Mouse (Mus musculus): ENCODE results near the gene Myo6. TPM values are rescaled to one million over a fixed set of nuclear protein-coding genes. Genes with fewer than 3 reads are reported as not detected.

Myo6 gene
- polyA plus RNA-seq, 1 experiment from 2014 or later, result 71.9 TPM

DNA sequence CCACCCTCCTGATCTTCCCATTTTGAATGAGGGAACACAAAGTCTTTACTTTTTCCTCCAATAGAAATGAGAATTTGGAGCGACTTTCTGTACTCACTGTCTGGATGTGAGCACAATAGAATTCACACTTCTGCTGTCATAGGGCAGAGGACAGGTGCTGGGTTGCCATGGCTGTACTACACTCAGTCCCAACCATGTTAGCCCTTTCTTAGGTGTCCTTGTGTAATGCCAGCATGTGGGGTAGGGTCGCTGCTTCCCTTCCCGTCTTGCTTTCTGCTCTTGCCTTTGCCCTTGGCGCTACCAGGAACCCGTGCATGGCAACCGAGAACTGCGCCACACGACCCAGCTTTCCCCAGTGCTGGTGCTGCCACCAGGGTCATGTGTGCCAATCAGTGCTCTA, 21.9 kb downstream of the Myo6 start:
- ATAC-seq, result no peak
- H3K9ac ChIP-seq, result no peak overlapping the region
- H3K36me3 ChIP-seq, result no peaks in the 10 kb centered on the region
- H3K27ac ChIP-seq, result no peak overlapping the region
- 94% methylated on average over 8 of the region's 8 CpGs for WGBS
- H3K9me3 ChIP-seq, result no peaks in the 10 kb centered on the region
- no peak overlapping the region for H3K4me3 ChIP-seq (replicated peaks)
- no peaks in the 10 kb centered on the region for H3K27me3 ChIP-seq (replicated peaks)
- peaks cover 4% of the 10 kb centered on the region; the same call in 1 of the 2 replicates for H3K4me1 ChIP-seq (replicated peaks)
- H3K4me2 ChIP-seq (replicated peaks), result no peak overlapping the region

DNA sequence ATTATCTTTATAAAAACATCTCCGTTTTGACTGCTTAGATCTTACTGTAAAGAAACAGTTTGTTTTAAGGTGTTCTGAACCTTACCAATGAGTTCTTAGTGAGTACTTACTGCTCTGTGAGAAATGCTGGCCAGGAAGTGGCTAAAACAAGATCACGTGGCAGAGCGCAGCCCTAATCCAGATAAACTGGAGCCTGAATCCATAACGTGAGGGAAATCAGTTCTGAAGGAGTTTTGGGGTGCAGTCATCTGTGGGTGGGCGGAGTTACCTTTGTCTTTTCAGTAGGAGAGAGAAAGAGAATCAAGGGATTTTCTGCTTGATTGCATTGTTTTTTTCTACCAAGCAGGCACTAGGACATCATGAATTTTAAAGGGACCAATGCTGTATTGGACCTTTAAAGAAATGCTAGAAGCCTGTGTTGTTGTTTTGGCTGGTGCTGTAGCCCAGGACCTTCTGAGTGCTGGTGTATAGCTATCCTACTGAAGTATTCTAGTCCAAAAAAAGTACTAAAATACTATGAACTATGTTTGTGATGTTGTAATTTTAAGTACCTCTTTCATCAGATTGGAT, 23.6 kb downstream of the Myo6 start:
- Histone ChIP-seq H3K9me3 (no peaks in the 10 kb centered on the region), H3K27ac (no peak overlapping the region), H3K36me3 (no peaks in the 10 kb centered on the region), H3K9ac (no peak overlapping the region), H3K4me3 (replicated peaks) (no peak overlapping the region), H3K27me3 (replicated peaks) (no peaks in the 10 kb centered on the region), H3K4me2 (replicated peaks) (no peak overlapping the region), H3K4me1 (replicated peaks) (peaks cover 4% of the 10 kb centered on the region; the same call in 1 of the 2 replicates)
- WGBS, result 62% methylated on average over 5 of the region's 5 CpGs
- no peak for ATAC-seq

DNA sequence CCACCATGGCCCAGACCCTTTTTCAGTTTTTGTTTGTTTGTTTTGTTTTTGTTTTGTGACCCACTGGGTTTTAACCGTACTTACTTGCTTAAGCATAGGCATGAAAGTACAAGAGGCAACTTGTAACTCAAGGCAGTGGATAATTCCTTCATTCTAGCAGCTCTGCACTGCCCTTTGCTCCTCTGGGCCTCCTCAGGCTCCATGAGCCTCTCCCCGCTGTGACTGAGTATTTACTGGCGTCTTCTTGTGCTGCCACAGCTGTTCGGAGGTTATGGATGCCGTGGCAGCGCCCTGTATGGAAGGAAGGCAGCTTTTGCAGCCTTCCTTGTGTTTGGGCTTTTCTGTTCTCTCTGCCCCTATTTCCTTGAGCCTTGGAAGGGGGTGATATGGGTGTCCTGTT, 26.4 kb downstream of the Myo6 start:
- H3K9ac ChIP-seq, result no peak overlapping the region
- H3K27me3 ChIP-seq (replicated peaks), result no peaks in the 10 kb centered on the region
- WGBS, result 78% methylated on average over 6 of the region's 6 CpGs
- H3K27ac ChIP-seq, result 0 out of 2 replicates have a peak overlapping the region, but pooled peaks have one; percentile 22
- H3K4me3 ChIP-seq (replicated peaks), result no peak overlapping the region
- no peak overlapping the region for H3K4me2 ChIP-seq (replicated peaks)
- H3K36me3 ChIP-seq, result no peaks in the 10 kb centered on the region
- H3K4me1 ChIP-seq (replicated peaks), result peaks cover 7% of the 10 kb centered on the region; the same call in 1 of the 2 replicates
- no peaks in the 10 kb centered on the region for H3K9me3 ChIP-seq
- ATAC-seq, result peak; percentile 52

GRCm38 (mm10) chr9:80192324-80192723, 27.5 kb downstream of the Myo6 start:
- 70% methylated on average over 10 of the region's 10 CpGs for WGBS
- H3K27ac ChIP-seq, result 0 out of 2 replicates have a peak overlapping the region, but pooled peaks have one; percentile 22
- no peaks in the 10 kb centered on the region for H3K27me3 ChIP-seq (replicated peaks)
- peak; percentile 82 for ATAC-seq
- H3K9me3 ChIP-seq, result no peaks in the 10 kb centered on the region
- no peak overlapping the region for H3K4me2 ChIP-seq (replicated peaks)
- peaks cover 8% of the 10 kb centered on the region; the same call in 1 of the 2 replicates for H3K4me1 ChIP-seq (replicated peaks)
- no peak overlapping the region for H3K4me3 ChIP-seq (replicated peaks)
- H3K9ac ChIP-seq, result no peak overlapping the region
- no peaks in the 10 kb centered on the region for H3K36me3 ChIP-seq

GRCm38 (mm10) chr9:80194446-80194845, 29.6 kb downstream of the Myo6 start:
- WGBS, result 65% methylated on average over 6 of the region's 6 CpGs
- H3K9me3 ChIP-seq, result no peaks in the 10 kb centered on the region

DNA sequence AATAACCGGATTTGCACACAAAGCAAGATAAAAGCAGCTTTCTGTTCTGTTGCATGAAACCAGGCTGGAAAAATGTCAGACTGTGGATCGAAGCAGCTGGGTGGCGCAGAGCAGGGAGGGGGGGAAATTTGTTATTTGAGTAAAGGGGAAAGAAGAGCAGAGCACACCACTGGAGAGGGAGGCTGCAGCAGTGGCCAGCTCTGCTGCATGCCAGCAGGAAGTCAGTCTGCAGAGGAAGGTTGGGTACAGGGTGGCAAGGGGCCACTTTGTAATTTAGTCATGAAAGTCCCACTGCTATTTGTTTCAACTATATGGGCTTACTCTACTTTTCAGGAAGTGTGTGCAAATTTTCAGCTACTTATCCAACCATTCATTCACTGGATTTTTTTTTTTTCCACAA, 31.3 kb downstream of the Myo6 start:
- Histone ChIP-seq H3K4me3 (replicated peaks) (no peak overlapping the region), H3K27ac (no peak overlapping the region), H3K9me3 (no peaks in the 10 kb centered on the region), H3K4me2 (replicated peaks) (no peak overlapping the region), H3K4me1 (replicated peaks) (peaks cover 10% of the 10 kb centered on the region; the same call in 1 of the 2 replicates), H3K27me3 (replicated peaks) (no peaks in the 10 kb centered on the region), H3K9ac (no peak overlapping the region), H3K36me3 (no peaks in the 10 kb centered on the region)
- 53% methylated on average over 3 of the region's 3 CpGs for WGBS
- ATAC-seq, result no peak

More at GRCm38 (mm10) chr9:80194446-80194845, 29.6 kb downstream of the Myo6 start:
- Histone ChIP-seq H3K9ac (no peak overlapping the region), H3K27me3 (replicated peaks) (no peaks in the 10 kb centered on the region), H3K36me3 (no peaks in the 10 kb centered on the region), H3K4me1 (replicated peaks) (peaks cover 8% of the 10 kb centered on the region; the same call in 1 of the 2 replicates), H3K27ac (no peak overlapping the region), H3K4me2 (replicated peaks) (no peak overlapping the region), H3K4me3 (replicated peaks) (no peak overlapping the region)
- no peak for ATAC-seq

- Histone ChIP-seq H3K4me1 (replicated peaks) (peaks cover 9% of the 10 kb centered on the region; the same call in 1 of the 2 replicates), H3K9ac (no peak overlapping the region), H3K4me2 (replicated peaks) (no peak overlapping the region), H3K27me3 (replicated peaks) (no peaks in the 10 kb centered on the region), H3K4me3 (replicated peaks) (no peak overlapping the region), H3K27ac (no peak overlapping the region), H3K36me3 (no peaks in the 10 kb centered on the region), H3K9me3 (no peaks in the 10 kb centered on the region)
- WGBS, result 82% methylated on average over 6 of the region's 6 CpGs
- no peak for ATAC-seq
Measured at GRCm38 (mm10) chr9:80197233-80197632, 32.4 kb downstream of the Myo6 start.

DNA sequence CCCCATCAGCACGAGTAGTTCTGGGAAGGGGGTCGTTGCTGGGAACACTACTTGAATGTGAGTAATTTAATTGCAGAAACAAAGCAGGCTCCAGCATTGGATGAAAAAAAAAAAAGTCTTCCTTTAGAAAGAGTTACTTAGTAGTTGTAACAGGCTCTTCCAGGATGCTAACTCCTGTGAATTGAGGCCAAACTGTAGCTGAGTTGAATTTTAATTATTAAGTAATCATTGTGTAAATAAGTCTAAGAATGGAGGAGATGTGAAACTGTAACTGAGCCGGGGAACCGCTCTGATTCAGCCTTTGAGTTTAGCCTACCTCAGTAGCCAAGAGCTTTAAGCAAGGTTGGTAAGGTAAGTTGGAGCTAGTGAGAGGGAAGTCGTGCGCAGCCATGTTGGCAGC, 36.0 kb downstream of the Myo6 start:
- Histone ChIP-seq H3K4me1 (replicated peaks) (peaks cover 14% of the 10 kb centered on the region; the same call in 1 of the 2 replicates), H3K36me3 (no peaks in the 10 kb centered on the region), H3K9ac (no peak overlapping the region), H3K27me3 (replicated peaks) (no peaks in the 10 kb centered on the region), H3K27ac (no peak overlapping the region), H3K4me2 (replicated peaks) (no peak overlapping the region), H3K4me3 (replicated peaks) (no peak overlapping the region), H3K9me3 (no peaks in the 10 kb centered on the region)
- 74% methylated on average over 6 of the region's 6 CpGs for WGBS
- ATAC-seq, result no peak

DNA sequence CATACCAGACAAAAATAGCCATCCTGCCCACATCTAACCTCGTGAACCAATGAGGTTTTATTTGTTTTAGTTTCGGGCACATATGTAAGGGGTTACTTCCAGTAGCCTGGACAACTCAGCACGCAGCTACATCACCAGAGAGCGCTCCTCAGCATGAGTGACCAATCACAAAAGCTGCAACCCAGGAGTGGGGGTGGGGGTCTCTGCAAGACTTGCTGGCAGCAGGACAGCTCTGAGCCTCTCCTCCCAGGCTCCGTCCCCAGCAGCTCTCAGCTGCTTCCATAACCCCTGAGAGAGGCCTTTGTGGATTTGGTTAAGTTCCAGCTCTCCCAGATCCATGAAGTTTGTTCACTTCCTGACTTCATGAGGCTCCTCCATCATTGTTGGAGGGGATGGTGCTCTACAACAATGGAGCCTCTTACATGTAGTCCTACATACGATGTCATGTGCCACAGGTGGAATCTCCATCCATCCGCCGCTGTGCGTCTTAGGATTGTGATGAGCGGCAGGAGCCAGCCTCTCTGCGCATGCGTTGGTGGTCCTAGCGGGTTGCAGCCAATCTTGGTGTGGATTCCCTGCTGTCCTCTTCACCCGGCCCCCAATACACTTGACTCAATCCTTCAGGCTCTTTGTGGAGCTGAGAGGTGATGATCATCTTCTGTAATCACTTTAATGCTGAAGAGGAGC, 37.7 kb downstream of the Myo6 start:
- Histone ChIP-seq H3K4me3 (replicated peaks) (no peak overlapping the region), H3K4me2 (replicated peaks) (no peak overlapping the region), H3K27ac (no peak overlapping the region), H3K9me3 (no peaks in the 10 kb centered on the region), H3K36me3 (no peaks in the 10 kb centered on the region), H3K9ac (no peak overlapping the region), H3K4me1 (replicated peaks) (0 out of 2 replicates have a peak, but pooled peaks cover 10% of the 10 kb centered on the region), H3K27me3 (replicated peaks) (no peaks in the 10 kb centered on the region)
- WGBS, result 84% methylated on average over 14 of the region's 14 CpGs
- peak; percentile 37; the same call in 1 of the 2 replicates for ATAC-seq

GRCm38 (mm10) chr9:80208681-80209080, 43.9 kb downstream of the Myo6 start:
- Histone ChIP-seq H3K36me3 (no peaks in the 10 kb centered on the region), H3K4me3 (replicated peaks) (no peak overlapping the region), H3K27me3 (replicated peaks) (no peaks in the 10 kb centered on the region), H3K9ac (no peak overlapping the region), H3K9me3 (no peaks in the 10 kb centered on the region), H3K4me2 (replicated peaks) (no peak overlapping the region), H3K4me1 (replicated peaks) (peaks cover 2% of the 10 kb centered on the region; the same call in 1 of the 2 replicates), H3K27ac (no peak overlapping the region)
- 87% methylated on average over 2 of the region's 2 CpGs for WGBS
- no peak for ATAC-seq

GRCm38 (mm10) chr9:80209459-80209858, 44.6 kb downstream of the Myo6 start:
- no peak for ATAC-seq
- Histone ChIP-seq H3K4me1 (replicated peaks) (peaks cover 2% of the 10 kb centered on the region; the same call in 1 of the 2 replicates), H3K27ac (no peak overlapping the region), H3K36me3 (no peaks in the 10 kb centered on the region), H3K4me3 (replicated peaks) (no peak overlapping the region), H3K9ac (no peak overlapping the region), H3K27me3 (replicated peaks) (no peaks in the 10 kb centered on the region), H3K4me2 (replicated peaks) (no peak overlapping the region), H3K9me3 (no peaks in the 10 kb centered on the region)
- WGBS, result 73% methylated on average over 10 of the region's 10 CpGs

DNA sequence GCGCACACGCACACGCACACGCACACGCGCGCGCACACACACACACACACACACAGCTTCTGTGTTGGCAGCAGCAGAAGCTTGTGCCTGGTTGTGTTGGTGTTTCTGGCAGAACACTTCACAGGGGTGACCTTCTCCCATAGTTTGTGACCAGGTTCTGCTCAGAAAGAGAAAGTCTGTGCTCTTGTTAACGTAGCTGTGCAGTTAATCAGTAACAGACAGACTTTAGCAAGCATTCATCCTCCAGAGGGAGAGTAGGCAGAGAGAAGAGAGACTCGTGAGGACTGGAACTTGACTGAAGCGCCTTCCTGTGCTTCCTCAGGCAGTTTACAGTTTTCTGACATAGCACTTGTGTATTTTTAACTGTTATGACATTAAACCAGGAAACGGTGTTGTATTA, 45.3 kb downstream of the Myo6 start:
- no peak overlapping the region for H3K4me3 ChIP-seq (replicated peaks)
- peak; percentile 85 for ATAC-seq
- no peak overlapping the region for H3K27ac ChIP-seq
- no peaks in the 10 kb centered on the region for H3K9me3 ChIP-seq
- peaks cover 2% of the 10 kb centered on the region; the same call in 1 of the 2 replicates for H3K4me1 ChIP-seq (replicated peaks)
- no peaks in the 10 kb centered on the region for H3K27me3 ChIP-seq (replicated peaks)
- no peaks in the 10 kb centered on the region for H3K36me3 ChIP-seq
- 59% methylated on average over 12 of the region's 12 CpGs for WGBS
- H3K9ac ChIP-seq, result no peak overlapping the region
- H3K4me2 ChIP-seq (replicated peaks), result no peak overlapping the region
